Mouse (Mus musculus): ENCODE measurements around the gene Taf12. TPM values are rescaled to one million over a fixed set of nuclear protein-coding genes. Genes with fewer than 3 reads are reported as not detected.
"Not testable (repeated sequence)": the region's sequence is repeated elsewhere in the genome, so short reads cannot be mapped to it uniquely, and the experiment has no call there.

Taf12 gene
- polyA plus RNA-seq, 1 experiment from 2014 or later, result 40.8 TPM

DNA sequence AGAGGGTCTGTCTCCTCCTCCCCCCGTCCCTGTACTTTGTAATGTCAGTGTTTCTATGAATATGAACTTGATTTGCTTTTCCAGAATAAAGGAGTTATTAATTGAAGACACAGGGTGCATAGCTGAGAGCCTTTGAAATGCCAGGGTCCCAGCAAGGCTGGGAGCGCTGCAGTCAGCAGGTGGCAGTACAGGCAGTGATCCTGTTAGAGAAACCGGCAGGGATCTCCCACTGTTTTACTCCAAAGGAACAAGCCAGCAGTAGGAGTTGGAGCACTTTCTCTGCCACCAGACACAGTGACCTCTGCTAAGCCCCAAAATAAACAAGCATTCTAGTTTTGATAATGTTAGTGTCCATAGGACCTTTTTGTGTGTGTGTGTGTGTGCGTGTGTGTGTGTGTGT, 18.8 kb downstream of the Taf12 start:
- H3K9me3 ChIP-seq (ENCODE audit: control insufficient read depth, low read length), result 0 out of 2 replicates have a peak, but pooled peaks cover 4% of the 10 kb centered on the region
- H3K4me3 ChIP-seq (replicated peaks; ENCODE audit: low read length), result no peak overlapping the region
- peak; percentile 52 for DNase-seq (ENCODE audit: low spot score)
- 44% methylated on average over 4 of the region's 4 CpGs for WGBS
- H3K36me3 ChIP-seq (replicated peaks; ENCODE audit: control insufficient read depth, insufficient read depth), result peaks cover 38% of the 10 kb centered on the region
- no peak overlapping the region for H3K4me2 ChIP-seq (replicated peaks)
- H3K27ac ChIP-seq, result no peak overlapping the region
- no peak overlapping the region for H3K9ac ChIP-seq
- H3K4me1 ChIP-seq (replicated peaks; ENCODE audit: control insufficient read depth, insufficient read depth, low read length), result no peaks in the 10 kb centered on the region
- ATAC-seq (ENCODE audit: low FRiP score), result no peak
- no peaks in the 10 kb centered on the region for H3K27me3 ChIP-seq (ENCODE audit: control insufficient read depth, insufficient read depth, low read length)

DNA sequence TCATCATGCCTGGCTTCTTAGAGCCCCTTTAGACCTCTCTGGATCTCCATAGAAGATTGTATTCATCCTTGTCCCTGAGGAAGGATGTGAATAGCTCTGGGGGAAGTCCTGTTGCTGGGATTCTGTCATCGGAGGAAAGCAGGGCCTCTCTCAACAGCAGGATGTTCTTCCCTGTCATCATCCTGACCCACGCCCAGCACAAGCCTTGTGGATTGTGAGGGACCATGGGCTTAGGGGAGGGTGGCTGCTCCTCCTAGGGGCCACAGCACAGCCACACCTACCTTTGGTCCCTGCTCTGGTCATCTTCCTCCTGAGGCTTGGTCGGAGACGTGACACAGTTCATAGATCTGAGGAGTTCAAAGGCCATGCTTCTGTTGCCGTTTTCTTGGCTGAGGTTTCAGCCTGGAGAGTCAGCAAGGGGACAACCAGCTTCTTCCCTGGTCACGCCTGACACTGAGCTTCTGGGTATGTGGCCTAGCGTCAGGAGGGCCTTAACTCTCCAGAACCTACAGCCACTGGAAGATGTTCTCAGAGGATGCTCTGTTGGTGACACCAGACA, 19.6 kb downstream of the Taf12 start:
- no peak for ATAC-seq (ENCODE audit: low FRiP score)
- Histone ChIP-seq H3K27me3 (ENCODE audit: control insufficient read depth, insufficient read depth, low read length) (no peaks in the 10 kb centered on the region), H3K4me2 (replicated peaks) (no peak overlapping the region), H3K27ac (no peak overlapping the region), H3K9me3 (ENCODE audit: control insufficient read depth, low read length) (0 out of 2 replicates have a peak, but pooled peaks cover 4% of the 10 kb centered on the region), H3K4me3 (replicated peaks; ENCODE audit: low read length) (no peak overlapping the region), H3K4me1 (replicated peaks; ENCODE audit: control insufficient read depth, insufficient read depth, low read length) (no peaks in the 10 kb centered on the region), H3K36me3 (replicated peaks; ENCODE audit: control insufficient read depth, insufficient read depth) (peaks cover 38% of the 10 kb centered on the region), H3K9ac (no peak overlapping the region)
- DNase-seq (ENCODE audit: low spot score), result no peak
- WGBS, result 94% methylated on average over 7 of the region's 7 CpGs

DNA sequence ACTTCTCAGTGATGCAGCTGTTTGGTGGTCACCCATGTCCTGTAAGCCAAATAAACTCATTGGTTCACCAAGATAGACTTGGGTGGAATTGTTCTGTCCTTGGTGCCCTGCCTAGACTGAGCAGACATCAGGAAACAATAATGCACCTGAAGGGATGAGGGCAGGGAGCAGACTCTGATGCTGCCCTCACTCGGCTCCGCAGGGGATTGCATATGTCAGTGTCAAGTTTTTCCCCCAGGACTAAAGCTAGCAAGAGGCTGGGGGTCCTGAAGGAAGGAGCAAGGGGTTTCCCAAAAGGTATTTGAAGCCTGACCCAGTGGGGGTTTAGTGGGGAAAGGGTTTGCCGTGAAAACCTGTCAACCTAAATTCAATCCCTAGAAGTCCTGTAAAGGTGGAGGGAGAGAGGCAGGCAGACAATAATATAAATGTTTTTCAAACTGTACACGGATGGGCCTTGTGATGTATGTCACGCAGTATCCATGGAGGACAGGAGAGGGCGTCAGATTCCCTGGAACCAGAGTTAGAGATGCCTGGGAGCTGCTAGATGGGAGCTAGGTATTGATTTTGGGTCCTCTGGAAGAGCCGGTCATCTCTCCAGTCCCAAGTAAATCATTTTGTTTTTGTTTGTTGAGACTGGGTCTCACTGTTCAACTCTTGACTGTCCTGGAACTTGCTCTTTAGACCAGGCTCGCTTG, 21.7 kb downstream of the Taf12 start:
- 49% methylated on average over 8 of the region's 8 CpGs for WGBS
- no peaks in the 10 kb centered on the region for H3K4me1 ChIP-seq (replicated peaks; ENCODE audit: control insufficient read depth, insufficient read depth, low read length)

DNA sequence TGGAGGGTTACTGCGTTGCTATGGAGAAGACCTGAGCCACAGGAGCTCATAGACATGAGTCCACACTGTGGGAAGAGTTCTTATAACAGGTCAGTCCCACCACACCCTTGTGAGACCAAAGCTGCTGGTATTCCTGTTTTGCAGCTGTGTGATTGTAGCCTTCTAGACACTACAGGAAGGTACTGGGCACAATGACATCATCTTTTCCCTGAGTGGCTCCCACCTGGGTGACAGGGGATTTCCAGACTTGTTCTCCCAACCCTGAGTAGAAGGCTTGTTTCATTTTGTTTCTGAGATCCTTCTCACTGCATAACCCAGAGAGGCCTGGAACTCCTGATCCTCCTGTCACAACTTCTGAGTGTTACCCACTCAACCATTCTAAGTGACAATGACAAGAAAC, 25.7 kb downstream of the Taf12 start:
- no peaks in the 10 kb centered on the region for H3K27me3 ChIP-seq (ENCODE audit: control insufficient read depth, insufficient read depth, low read length)
- WGBS, result 97% methylated on average over 1 of the region's 1 CpGs
- ATAC-seq (ENCODE audit: low FRiP score), result no peak
- H3K9ac ChIP-seq, result no peak overlapping the region
- no peak for DNase-seq (ENCODE audit: low spot score)
- no peak overlapping the region for H3K27ac ChIP-seq
- H3K9me3 ChIP-seq (ENCODE audit: control insufficient read depth, low read length), result no peaks in the 10 kb centered on the region
- no peaks in the 10 kb centered on the region for H3K36me3 ChIP-seq (replicated peaks; ENCODE audit: control insufficient read depth, insufficient read depth)
- H3K4me3 ChIP-seq (replicated peaks; ENCODE audit: low read length), result no peak overlapping the region
- peaks cover 7% of the 10 kb centered on the region; the same call in 1 of the 2 replicates for H3K4me1 ChIP-seq (replicated peaks; ENCODE audit: control insufficient read depth, insufficient read depth, low read length)
- no peak overlapping the region for H3K4me2 ChIP-seq (replicated peaks)

More for the DNA sequence above, 21.7 kb downstream of the Taf12 start:
- no peak overlapping the region for H3K4me2 ChIP-seq (replicated peaks)
- H3K27ac ChIP-seq, result no peak overlapping the region
- no peak overlapping the region for H3K9ac ChIP-seq
- H3K4me3 ChIP-seq (replicated peaks; ENCODE audit: low read length), result no peak overlapping the region
- ATAC-seq (ENCODE audit: low FRiP score) (no peak), DNase-seq (ENCODE audit: low spot score) (no peak)
- peaks cover 26% of the 10 kb centered on the region for H3K36me3 ChIP-seq (replicated peaks; ENCODE audit: control insufficient read depth, insufficient read depth)
- 0 out of 2 replicates have a peak, but pooled peaks cover 4% of the 10 kb centered on the region for H3K9me3 ChIP-seq (ENCODE audit: control insufficient read depth, low read length)
- H3K27me3 ChIP-seq (ENCODE audit: control insufficient read depth, insufficient read depth, low read length), result no peaks in the 10 kb centered on the region

DNA sequence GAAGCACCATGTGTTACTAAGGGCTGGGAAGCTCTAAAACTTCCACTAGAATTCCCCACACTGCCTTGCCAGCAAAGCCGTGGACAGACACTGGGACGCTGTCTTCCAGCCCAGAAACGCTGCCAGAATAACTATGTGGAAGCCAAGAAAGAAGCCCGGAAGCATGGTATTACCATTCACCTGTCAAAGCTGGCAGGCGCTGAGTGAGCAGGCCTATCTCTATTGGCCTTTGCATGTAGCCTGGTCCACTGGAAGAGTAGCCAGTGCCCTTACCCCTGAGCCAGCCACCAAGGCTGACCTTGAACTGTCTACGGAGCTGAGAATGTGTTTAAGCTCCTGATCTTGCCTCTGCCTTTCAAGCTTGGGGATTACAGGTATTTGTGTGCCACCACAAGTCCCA, 27.3 kb downstream of the Taf12 start:
- no peak for ATAC-seq (ENCODE audit: low FRiP score)

DNA sequence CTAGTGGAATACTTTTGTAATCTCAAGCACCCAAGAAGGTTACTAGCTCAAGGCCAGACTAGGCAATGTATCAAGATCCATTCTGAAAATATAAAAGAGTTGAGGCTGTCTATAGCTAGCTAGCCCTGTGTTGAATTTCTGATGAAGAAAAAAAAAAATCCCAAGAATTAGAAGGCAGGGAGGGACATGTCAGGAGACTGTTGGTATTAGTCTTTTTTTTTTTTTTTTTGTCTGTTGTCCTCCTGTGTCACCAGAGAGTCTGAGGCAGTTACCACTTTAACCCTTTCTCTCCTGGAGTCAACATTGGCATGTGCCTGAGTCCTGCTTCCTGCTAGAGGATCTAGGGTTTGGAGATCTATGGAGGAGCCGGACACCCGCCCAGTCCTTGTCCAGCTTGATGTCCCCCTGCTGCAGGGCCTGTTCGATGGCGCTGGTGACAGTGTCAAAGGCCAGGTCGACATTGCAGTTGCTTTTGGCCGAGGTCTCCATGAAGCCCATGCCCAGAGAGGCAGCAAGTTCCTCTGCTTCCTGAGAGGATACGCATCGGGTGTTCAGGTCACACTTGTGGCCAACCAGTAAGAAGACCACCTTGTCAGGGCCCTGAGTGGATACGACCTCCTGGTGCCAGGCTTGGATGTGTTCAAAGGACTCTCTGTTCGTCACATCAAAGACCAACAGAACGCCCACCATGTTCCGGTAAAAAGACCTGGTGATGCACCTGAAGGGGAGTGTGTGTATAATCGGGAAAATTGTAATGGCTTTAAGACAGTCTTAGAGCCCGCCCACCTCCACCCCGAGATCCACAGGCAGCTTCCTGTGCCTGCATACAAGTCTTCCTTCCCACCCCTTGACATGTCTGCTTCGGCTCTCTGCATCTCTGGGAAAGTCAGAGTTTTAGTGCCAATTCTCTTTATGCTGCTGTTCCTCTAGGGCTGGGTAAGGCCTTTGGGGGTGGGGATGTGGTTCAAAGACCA, 28.1 kb downstream of the Taf12 start:
- H3K9me3 ChIP-seq (ENCODE audit: control insufficient read depth, low read length), result no peaks in the 10 kb centered on the region
- peaks cover 7% of the 10 kb centered on the region; the same call in 1 of the 2 replicates for H3K4me1 ChIP-seq (replicated peaks; ENCODE audit: control insufficient read depth, insufficient read depth, low read length)
- 69% methylated on average over 16 of the region's 16 CpGs for WGBS
- ATAC-seq (ENCODE audit: low FRiP score) (no peak), DNase-seq (ENCODE audit: low spot score) (no peak)
- peak overlapping the region; percentile 64 for H3K9ac ChIP-seq
- H3K27ac ChIP-seq, result no peak overlapping the region
- H3K27me3 ChIP-seq (ENCODE audit: control insufficient read depth, insufficient read depth, low read length), result no peaks in the 10 kb centered on the region
- peak overlapping the region; percentile 63 for H3K4me2 ChIP-seq (replicated peaks)
- H3K36me3 ChIP-seq (replicated peaks; ENCODE audit: control insufficient read depth, insufficient read depth), result no peaks in the 10 kb centered on the region
- peak overlapping the region; percentile 40 for H3K4me3 ChIP-seq (replicated peaks; ENCODE audit: low read length)

More for the DNA sequence above, 27.3 kb downstream of the Taf12 start:
- no peaks in the 10 kb centered on the region for H3K27me3 ChIP-seq (ENCODE audit: control insufficient read depth, insufficient read depth, low read length)
- no peak overlapping the region for H3K27ac ChIP-seq
- WGBS, result 94% methylated on average over 6 of the region's 6 CpGs
- no peaks in the 10 kb centered on the region for H3K9me3 ChIP-seq (ENCODE audit: control insufficient read depth, low read length)
- DNase-seq (ENCODE audit: low spot score), result no peak
- no peak overlapping the region for H3K4me3 ChIP-seq (replicated peaks; ENCODE audit: low read length)
- H3K4me2 ChIP-seq (replicated peaks), result no peak overlapping the region
- H3K36me3 ChIP-seq (replicated peaks; ENCODE audit: control insufficient read depth, insufficient read depth), result no peaks in the 10 kb centered on the region
- no peak overlapping the region for H3K9ac ChIP-seq
- H3K4me1 ChIP-seq (replicated peaks; ENCODE audit: control insufficient read depth, insufficient read depth, low read length), result peaks cover 7% of the 10 kb centered on the region; the same call in 1 of the 2 replicates

DNA sequence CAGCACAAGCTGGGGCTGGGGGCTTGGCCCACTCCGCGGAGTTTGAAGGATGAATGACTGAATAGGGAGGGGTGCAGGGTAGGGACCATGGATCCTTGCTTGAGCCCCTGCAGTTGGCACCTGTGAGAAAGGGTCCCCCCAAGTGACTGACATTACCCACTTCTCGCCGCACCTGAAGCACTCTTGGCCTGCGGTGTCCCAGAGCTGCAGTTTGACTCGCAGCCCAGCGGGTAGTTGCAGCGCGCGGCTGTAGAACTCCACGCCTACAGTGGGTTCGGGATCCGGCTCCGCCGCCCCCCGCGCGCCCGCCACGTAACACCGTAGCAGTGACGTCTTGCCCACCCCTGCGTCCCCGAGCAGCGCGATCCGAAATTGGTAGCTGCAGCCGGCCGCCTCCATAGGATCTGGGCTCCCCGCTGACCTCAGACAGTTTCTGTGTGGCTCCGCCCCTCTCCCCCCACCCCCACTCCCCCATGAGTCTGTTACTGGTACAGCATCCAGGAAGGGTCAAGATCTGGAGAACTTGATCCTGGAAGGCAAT, 28.8 kb downstream of the Taf12 start, which contains the start of gene Rab42:
Gene Rab42, minus strand, starts transcription at position 447 of the 541 bp plus-strand sequence.
- peak within 1 kb of the TSS; percentile 63 for H3K4me2 ChIP-seq (replicated peaks)
- H3K27ac ChIP-seq, result no peak within 1 kb of the TSS
- H3K4me1 ChIP-seq (replicated peaks; ENCODE audit: control insufficient read depth, insufficient read depth, low read length), result peaks cover 7% of the 10 kb centered on the region; the same call in 1 of the 2 replicates
- H3K36me3 ChIP-seq (replicated peaks; ENCODE audit: control insufficient read depth, insufficient read depth), result no peaks in the 10 kb centered on the region
- H3K9me3 ChIP-seq (ENCODE audit: control insufficient read depth, low read length), result no peaks in the 10 kb centered on the region
- 2% methylated on average over 31 of the region's 31 CpGs for WGBS
- peak within 1 kb of the TSS; percentile 64 for H3K9ac ChIP-seq
- H3K27me3 ChIP-seq (ENCODE audit: control insufficient read depth, insufficient read depth, low read length), result no peaks in the 10 kb centered on the region
- DNase-seq (ENCODE audit: low spot score), result peak; percentile 34
- peak within 1 kb of the TSS; percentile 40 for H3K4me3 ChIP-seq (replicated peaks; ENCODE audit: low read length)
- 0 out of 2 replicates have a peak, but pooled peaks have one; percentile 55 for ATAC-seq (ENCODE audit: low FRiP score)

DNA sequence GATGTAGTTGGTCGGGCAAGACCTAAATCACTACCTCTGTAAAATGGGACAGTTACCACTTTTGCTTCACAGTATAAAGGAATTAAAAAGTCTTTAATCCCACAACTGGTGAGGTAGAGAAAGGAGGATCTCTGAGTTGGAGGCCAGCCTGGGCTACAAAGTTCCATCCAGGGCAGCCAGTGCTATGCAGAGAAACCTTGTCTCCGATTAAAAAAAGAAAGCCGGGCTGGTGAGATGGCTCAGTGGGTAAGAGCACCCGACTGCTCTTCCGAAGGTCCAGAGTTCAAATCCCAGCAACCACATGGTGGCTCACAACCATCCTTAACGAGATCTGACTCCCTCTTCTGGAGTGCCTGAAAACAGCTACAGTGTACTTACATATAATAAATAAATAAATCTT, 29.3 kb downstream of the Taf12 start:
- Histone ChIP-seq H3K4me2 (replicated peaks) (peak overlapping the region; percentile 63), H3K9ac (peak overlapping the region; percentile 64), H3K4me3 (replicated peaks; ENCODE audit: low read length) (peak overlapping the region; percentile 40)
- not testable (repeated sequence) for H3K27ac ChIP-seq; DNase-seq (ENCODE audit: low spot score); H3K27me3 ChIP-seq (ENCODE audit: control insufficient read depth, insufficient read depth, low read length); H3K36me3 ChIP-seq (replicated peaks; ENCODE audit: control insufficient read depth, insufficient read depth); H3K4me1 ChIP-seq (replicated peaks; ENCODE audit: control insufficient read depth, insufficient read depth, low read length); H3K9me3 ChIP-seq (ENCODE audit: control insufficient read depth, low read length); ATAC-seq (ENCODE audit: low FRiP score)
- 48% methylated on average over 6 of the region's 6 CpGs for WGBS
